Mouse (Mus musculus): ENCODE measurements around the gene Tmem203.

DNA sequence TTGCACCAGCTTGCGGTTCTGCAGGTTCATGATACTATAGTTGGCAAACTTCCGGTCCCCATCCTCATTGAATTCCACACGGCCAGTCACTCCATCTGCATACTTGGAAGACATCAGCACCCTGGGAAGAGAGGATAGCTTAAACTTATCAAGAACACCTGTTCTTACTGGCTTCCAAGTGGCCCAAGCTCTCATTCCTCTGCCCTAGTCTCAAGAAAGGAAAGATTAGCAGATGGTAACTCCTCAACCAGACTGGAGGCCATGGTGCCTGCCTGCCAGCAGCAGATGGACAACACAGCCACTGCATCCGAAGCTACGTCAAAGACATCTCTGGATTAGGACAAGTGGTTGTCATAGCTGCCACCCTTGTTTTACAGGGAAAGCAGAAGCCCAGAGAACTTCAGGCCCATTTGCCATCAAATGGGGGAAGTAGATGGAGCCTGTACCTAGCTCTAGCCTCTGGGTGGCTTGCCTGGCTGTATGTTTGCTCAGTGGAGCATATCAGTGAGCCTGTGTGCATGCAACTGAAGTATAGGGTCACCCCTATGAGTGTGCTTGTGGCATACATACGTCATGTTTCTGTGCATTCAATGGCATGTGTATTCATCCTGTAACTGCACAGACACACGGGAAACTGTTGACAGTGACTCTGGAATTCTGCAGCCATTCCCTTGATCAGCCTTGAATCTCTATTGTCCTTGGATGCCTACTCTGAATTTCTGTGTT, 48.9 kb downstream of the Tmem203 start:
- TF ChIP-seq TAL1 (IDR thresholded peaks at IDR 0.05; ENCODE audit: low read length): no peak
- no peak for TF ChIP-seq GATA1 (IDR thresholded peaks at IDR 0.05; ENCODE audit: low read length)

Data from erythroblast, embryonic 14.5 days (primary cell).